Mouse (Mus musculus) liver, embryonic 14 days (tissue): ENCODE measurements around the gene Dock6. TPM values are rescaled to one million over a fixed set of nuclear protein-coding genes. Genes with fewer than 3 reads are reported as not detected.

ENCODE experiments used
- polyA plus RNA-seq: library from polyadenylated mRNA; depleted of rRNA; stranded (reverse); fragments of >200 nt; gene quantifications from 2 replicates; pipeline ENCODE4 v1.2.3, GENCODE M21; 2012; rRNA removed

The Dock6 gene
- 9.2 and 9.4 TPM in 2 replicates for polyA plus RNA-seq

DNA sequence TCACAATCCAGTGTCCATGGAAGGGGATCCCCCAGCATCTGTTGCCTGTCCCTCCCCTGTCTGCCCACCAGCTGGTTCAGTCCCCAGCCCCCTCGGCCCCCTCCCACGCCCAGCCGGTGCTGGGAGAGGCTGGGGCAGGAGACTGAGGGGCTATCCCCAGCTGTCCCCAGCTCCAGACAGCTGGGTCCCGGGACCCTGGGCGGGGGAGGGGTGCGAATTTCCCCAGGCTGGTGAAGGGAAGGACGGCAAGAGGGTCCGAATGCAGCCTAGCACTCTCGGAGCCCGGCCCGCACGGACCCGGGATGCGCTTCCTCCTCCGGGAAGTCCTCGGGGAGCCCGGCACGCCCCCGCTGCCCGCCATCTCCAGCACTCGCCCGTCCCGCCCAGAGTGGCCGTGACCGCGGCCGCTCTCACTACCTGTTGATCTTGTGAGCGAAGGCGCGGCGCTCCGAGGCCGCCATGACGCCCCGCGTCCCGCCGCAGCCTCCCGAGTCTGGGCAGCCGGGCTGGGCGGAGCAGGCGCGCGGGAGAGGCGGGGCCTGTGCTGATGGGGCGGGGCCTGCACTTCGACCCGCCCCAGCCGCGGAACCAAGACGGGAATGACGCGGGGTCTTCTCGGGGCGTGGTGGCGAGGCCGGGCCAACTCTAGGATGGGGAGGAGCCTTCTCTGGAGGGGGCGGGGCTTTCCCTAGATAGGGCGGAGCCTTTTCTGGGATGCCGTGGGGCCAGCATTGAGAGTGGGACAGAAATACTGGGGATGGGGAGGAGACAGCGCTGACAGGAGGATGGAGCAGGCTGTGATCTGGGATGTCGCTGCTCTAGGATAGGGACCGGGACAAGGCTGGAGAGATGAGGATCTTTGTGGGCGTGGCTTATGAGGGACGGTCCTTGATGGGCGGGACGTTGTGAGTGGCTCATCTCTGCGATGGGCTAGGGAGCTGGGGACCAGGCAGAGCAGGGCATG lies at the start of gene Dock6:
TSS of gene Dock6 (minus strand) at position 508 of the 964 bp plus-strand sequence.

GRCm38 (mm10) chr9:21835258-21835912 lies 17.1 kb downstream of the Dock6 start, which contains the start of gene Angptl8:
TSS of gene Angptl8 (plus strand) at chr9:21835510.

DNA sequence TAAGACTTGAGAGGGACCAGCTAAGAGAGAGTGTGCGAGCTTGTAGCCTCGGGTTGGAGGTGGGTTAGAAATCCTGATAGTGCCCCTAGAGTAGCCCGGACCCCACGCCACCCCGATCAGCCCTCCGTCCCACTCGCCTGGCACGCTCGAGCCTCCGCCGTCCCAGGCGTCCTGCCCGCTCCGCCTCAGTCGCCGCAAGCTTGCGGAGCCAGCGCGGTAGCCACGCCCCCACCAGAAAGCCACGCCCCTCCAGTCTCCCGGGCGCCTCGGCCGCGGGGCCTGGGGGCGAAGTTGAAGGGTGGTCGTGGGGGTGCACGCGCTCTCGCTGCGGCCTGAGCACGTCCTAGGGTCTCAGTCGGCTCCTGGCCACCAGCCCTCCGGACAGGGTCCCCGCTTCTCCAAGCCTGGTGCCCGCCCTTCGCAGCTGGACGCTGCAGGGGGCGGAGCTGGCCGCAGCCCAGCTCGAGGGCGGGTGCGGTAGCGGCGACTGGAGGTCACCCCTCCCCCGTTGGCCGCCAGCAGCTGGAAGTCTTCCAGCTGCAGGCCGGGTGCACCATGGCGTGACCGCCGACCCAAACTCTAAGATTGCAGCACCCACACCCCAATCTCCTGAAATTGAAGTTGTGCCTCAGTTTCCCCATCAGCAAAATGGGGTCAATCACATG lies 54.0 kb downstream of the Dock6 start, which contains the start of gene Kank2:
TSS of gene Kank2 (minus strand) at position 400 of the 665 bp plus-strand sequence.

DNA sequence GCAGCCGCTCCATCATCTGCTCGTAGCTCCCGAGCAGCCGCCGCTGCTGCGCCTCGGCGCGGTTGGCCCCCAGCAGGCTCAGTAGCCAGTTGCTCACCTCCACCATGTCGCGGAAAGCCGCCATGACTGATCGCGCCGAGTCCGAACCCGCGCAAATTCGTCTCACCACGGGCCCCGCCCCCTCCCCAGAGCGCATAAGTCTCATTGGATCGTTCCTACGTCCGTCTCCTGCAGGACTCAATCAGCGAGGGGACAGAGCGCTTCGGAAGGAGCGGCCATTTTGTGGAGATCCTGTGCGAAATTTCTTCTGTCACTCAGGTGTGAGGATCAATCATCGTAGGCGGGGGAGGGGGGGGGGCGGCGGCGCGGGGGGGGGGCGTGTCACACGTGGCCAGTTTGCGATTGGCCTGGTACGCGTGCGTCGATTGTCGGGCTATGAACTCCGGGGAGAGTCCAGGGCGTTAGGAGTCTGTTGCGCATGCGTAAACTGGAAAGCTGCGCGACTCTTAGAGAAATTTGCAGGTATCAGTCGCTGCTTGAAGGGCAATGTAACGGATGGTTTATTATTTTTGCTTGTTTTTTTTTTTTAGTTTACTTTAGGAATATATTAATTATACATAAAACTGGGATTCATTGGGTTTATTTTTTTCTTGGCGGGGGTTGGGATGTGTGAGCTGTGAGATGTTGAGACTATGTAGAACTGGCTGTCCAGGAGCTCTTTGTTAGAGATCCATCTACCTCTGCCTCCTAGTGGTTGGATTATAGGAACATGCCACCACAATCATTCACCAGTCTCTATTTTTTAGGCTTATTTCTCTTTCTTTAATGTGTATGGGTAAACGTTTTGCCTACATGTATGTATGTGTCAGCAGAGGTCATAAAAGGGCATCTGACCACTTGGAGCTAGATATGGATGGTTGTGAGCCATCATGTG lies 92.0 kb downstream of the Dock6 start, which contains the start of gene Spc24:
TSS of gene Spc24 (minus strand) at position 149 of the 934 bp plus-strand sequence.

Other genes with a start within 250 kb of the Dock6 start
- gene Smarca4, start 236.5 kb downstream of the Dock6 start, polyA plus RNA-seq, result 20.2 and 21.2 TPM in 2 replicates
- 12.1 and 12.7 TPM in 2 replicates for gene Ldlr, start 129.2 kb downstream of the Dock6 start, polyA plus RNA-seq
- gene Spc24, start 92.3 kb downstream of the Dock6 start, polyA plus RNA-seq, result 52.4 and 58.5 TPM in 2 replicates
- gene Kank2, start 53.9 kb downstream of the Dock6 start, polyA plus RNA-seq, result 3.9 and 4.1 TPM in 2 replicates
- gene Angptl8, start 17.1 kb downstream of the Dock6 start, polyA plus RNA-seq, result 17.9 and 18.5 TPM in 2 replicates
- 5.2 and 5.5 TPM in 2 replicates for gene Rab3d, start 65.6 kb upstream of the Dock6 start, polyA plus RNA-seq
- gene Ccdc159, start 74.8 kb upstream of the Dock6 start, polyA plus RNA-seq, result 1.1 and 1.3 TPM in 2 replicates
- gene Tmem205, start 74.9 kb upstream of the Dock6 start, polyA plus RNA-seq, result 31.9 and 38.6 TPM in 2 replicates
- 2.4 and 2.6 TPM in 2 replicates for gene Plppr2, start 84.4 kb upstream of the Dock6 start, polyA plus RNA-seq
- 1.2 and 1.4 TPM in 2 replicates for gene Swsap1, start 103.1 kb upstream of the Dock6 start, polyA plus RNA-seq
- 117 and 141 TPM in 2 replicates for gene Epor, start 110.9 kb upstream of the Dock6 start, polyA plus RNA-seq
- gene Rgl3, start 136.8 kb upstream of the Dock6 start, polyA plus RNA-seq, result 0.10 TPM in 2 replicates
- 0.05 and 0.06 TPM in 2 replicates for gene Ccdc151, start 150.0 kb upstream of the Dock6 start, polyA plus RNA-seq
- gene Prkcsh, start 150.2 kb upstream of the Dock6 start, polyA plus RNA-seq, result 41.7 and 46.6 TPM in 2 replicates
- 0.01 and 0.03 TPM in 2 replicates for gene Elavl3, start 199.4 kb upstream of the Dock6 start, polyA plus RNA-seq
- not detected in 2 replicates for gene Gm49318, start 218.6 kb upstream of the Dock6 start, polyA plus RNA-seq
- 7.3 and 7.9 TPM in 2 replicates for gene Zfp653, start 218.7 kb upstream of the Dock6 start, polyA plus RNA-seq
- 13.1 and 15.4 TPM in 2 replicates for gene Ecsit, start 232.8 kb upstream of the Dock6 start, polyA plus RNA-seq
- 0.12 and 0.29 TPM in 2 replicates for gene Cnn1, start 246.6 kb upstream of the Dock6 start, polyA plus RNA-seq